Mouse (Mus musculus) C2C12 (cell line): Measurements from ENCODE around the gene Rp9. TPM values are rescaled to one million over a fixed set of nuclear protein-coding genes. Genes with fewer than 3 reads are reported as not detected.
A peak's percentile ranks its signal among the peaks of the same experiment; 100 is the strongest.

Experiments
- H3K27me3 ChIP-seq: one replicate; pipeline ENCODE4 v1.6.1; 2011; ENCODE audit not compliant: control insufficient read depth, insufficient read depth, insufficient read length
- H3K36me3 ChIP-seq: one replicate; pipeline ENCODE4 v1.6.1; 2011; ENCODE audit not compliant: control insufficient read depth, insufficient read depth
- H3K4me3 ChIP-seq: one replicate; pipeline ENCODE4 v1.5.1; 2011; ENCODE audit warnings: mild to moderate bottlenecking, control low read depth; ENCODE audit not compliant: poor library complexity, insufficient read depth, severe bottlenecking
- H3K79me2 ChIP-seq: one replicate; pipeline ENCODE4 v1.6.1; 2011; ENCODE audit not compliant: control insufficient read depth, insufficient read depth
- H3K79me3 ChIP-seq: one replicate; pipeline ENCODE4 v1.6.1; 2011; ENCODE audit warnings: low read depth, control low read depth
- H3ac ChIP-seq: one replicate; pipeline ENCODE3; 2011; ENCODE audit warnings: low read depth; ENCODE audit not compliant: control insufficient read depth, insufficient read length
- CEBPB ChIP-seq: IDR thresholded peaks from one replicate; pipeline ENCODE4 v1.6.1; 2011; ENCODE audit warnings: low read depth, mild to moderate bottlenecking, control low read depth, moderate library complexity
- CTCF ChIP-seq: IDR thresholded peaks from one replicate; pipeline ENCODE4 v1.5.1; 2011; ENCODE audit not compliant: control insufficient read depth, insufficient read depth, insufficient read length
- FOSL1 ChIP-seq: IDR thresholded peaks from one replicate; pipeline ENCODE4 v1.8.0; 2011; ENCODE audit warnings: mild to moderate bottlenecking, low read length; ENCODE audit not compliant: poor library complexity, insufficient read depth, severe bottlenecking
- MAX ChIP-seq: IDR thresholded peaks from one replicate; pipeline ENCODE4 v1.6.1; 2011; ENCODE audit warnings: mild to moderate bottlenecking, control low read depth
- MYOD1 ChIP-seq: IDR thresholded peaks from one replicate; pipeline ENCODE4 v1.6.1; 2011; ENCODE audit warnings: low read depth; ENCODE audit not compliant: control insufficient read depth, insufficient read length
- MYOG ChIP-seq: IDR thresholded peaks from one replicate; pipeline ENCODE4 v1.6.1; 2011; ENCODE audit not compliant: control insufficient read depth, insufficient read length; ENCODE audit errors: extremely low read depth
- USF1 ChIP-seq: IDR thresholded peaks from one replicate; pipeline ENCODE4 v1.6.1; 2011; ENCODE audit warnings: low read depth, mild to moderate bottlenecking, control low read depth, moderate library complexity
- polyA plus RNA-seq: library from polyadenylated mRNA; unstranded; fragments of >200 nt; fragmentation: generic; extraction: Trizol; gene quantifications from one replicate; pipeline ENCODE4 v1.2.1, GENCODE M21; 2012; ENCODE audit warnings: missing spikeins

Gene Rp9
- polyA plus RNA-seq, 1 experiment: 58.5 TPM

DNA sequence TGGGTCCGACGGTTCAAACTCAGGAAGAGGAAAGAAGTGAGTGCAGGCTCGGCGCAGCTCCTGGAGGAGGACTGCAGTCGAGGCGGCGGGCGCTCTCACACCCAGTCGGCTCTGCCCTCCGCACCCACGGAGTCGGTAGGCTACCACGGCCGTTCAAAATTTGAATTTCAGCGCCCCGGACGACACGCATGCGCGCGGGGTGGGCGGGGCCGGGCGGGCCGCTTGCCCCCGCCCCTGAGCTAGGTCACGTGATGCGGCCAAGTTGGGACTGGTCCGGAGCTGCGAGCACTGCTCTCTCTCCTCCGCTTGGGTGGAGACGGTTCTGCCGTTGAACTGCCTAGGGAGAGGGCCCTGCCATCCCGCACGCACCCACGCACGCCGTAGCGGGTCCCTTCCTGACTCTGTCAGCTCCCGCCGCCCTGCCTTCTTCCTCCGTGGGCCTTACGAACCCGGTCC lies 80.5 kb downstream of the Rp9 start, which contains the start of gene Anln:
TSS of gene Anln (minus strand) at position 168 of the 456 bp plus-strand sequence.
- H3ac ChIP-seq: peak within 1 kb of the TSS; percentile 85
- H3K4me3 ChIP-seq: peak within 1 kb of the TSS; percentile 76
- H3K79me3 ChIP-seq: peaks cover 47% of the 10 kb centered on the region
- TF ChIP-seq USF1: peak; percentile 95
- TF ChIP-seq FOSL1: no peak
- TF ChIP-seq MYOG: no peak
- peak; percentile 38 for TF ChIP-seq MAX
- no peak for TF ChIP-seq MYOD1
- TF ChIP-seq CEBPB: no peak
- no peak for TF ChIP-seq CTCF
- peaks cover 51% of the 10 kb centered on the region for H3K79me2 ChIP-seq
- H3K27me3 ChIP-seq: no peaks in the 10 kb centered on the region
- H3K36me3 ChIP-seq: peaks cover 4% of the 10 kb centered on the region

DNA sequence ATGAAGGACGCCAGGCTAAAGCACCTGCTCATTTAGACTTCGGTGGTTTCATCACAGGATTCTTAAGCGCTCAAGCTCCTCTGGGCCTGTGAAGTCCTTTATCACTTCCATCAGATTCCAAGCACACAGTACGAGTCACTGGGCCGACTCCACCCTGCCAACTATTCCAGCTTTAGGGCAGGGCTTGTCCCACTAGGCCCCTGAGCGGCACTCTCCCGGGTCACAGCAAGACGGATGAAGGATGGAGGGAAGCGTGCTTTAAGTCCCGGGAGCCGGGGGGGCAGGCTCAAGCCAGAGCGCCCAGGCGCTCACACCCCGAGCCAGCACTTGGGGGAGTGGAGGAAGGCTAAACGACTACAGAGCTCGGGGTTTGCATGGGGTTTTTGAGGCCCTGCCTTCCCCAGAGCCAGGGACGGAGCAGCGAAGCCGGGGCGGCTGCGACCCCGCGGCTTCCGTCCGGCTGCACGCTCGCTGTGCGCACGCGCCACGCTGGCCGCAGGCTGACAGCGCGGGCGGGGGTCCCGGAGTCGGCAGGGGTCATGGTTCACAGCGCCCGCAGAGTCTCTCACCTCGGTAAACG lies 81.1 kb downstream of the Rp9 start:
- Histone ChIP-seq H3K36me3 (peaks cover 9% of the 10 kb centered on the region), H3K79me2 (peaks cover 57% of the 10 kb centered on the region), H3ac (peak overlapping the region; percentile 78), H3K79me3 (peaks cover 52% of the 10 kb centered on the region), H3K27me3 (no peaks in the 10 kb centered on the region), H3K4me3 (peak overlapping the region; percentile 76)
- TF ChIP-seq CEBPB (no peak), MYOD1 (no peak), FOSL1 (no peak), USF1 (no peak), MYOG (no peak), MAX (no peak), CTCF (no peak)

DNA sequence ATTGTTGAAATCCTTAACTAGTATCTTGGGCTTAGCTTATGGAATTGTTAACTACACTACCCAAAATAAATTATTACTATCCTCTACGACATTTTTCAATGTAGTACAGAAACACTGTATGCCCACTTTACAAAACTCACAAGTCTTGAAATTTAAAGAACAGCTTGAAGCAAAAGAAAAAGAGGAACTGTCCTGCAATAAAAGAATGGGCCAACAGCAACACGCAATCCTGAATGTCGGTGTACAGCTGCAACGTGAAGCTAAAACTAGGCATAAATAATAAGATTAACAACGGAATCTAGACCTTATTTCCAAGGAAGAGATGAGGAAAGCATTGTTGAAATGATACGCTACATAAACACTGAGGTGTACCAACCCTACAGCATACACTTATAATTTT lies 81.6 kb downstream of the Rp9 start:
- Histone ChIP-seq H3K79me2 (peaks cover 62% of the 10 kb centered on the region), H3K4me3 (peak overlapping the region; percentile 76), H3K36me3 (peaks cover 14% of the 10 kb centered on the region), H3K79me3 (peaks cover 58% of the 10 kb centered on the region), H3ac (peak overlapping the region; percentile 78), H3K27me3 (no peaks in the 10 kb centered on the region)
- TF ChIP-seq CTCF: no peak

DNA sequence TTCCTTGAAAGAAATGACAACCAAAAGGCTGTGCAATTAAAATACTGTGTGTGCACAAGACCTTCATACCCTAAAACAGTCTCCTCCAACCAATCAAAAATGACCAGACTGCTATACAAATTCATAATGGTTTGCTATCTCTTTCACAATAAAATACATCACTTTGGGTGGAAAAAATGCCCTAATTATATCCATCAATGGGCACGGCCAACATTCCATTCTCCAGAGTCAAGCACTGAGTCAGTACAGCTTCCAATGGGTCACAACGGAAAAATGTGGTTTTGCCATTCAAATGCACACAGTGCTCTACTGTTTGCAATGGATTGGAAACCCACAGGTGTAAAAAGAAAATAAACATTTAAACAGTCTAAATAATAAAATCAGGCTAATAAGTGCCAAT lies 83.7 kb downstream of the Rp9 start:
- Histone ChIP-seq H3K79me3 (peaks cover 76% of the 10 kb centered on the region), H3K36me3 (peaks cover 35% of the 10 kb centered on the region), H3ac (no peak overlapping the region), H3K27me3 (no peaks in the 10 kb centered on the region), H3K79me2 (peaks cover 83% of the 10 kb centered on the region), H3K4me3 (peak overlapping the region; percentile 76)
- peak; percentile 87 for TF ChIP-seq CEBPB
- peak; percentile 9 for TF ChIP-seq MYOD1
- TF ChIP-seq CTCF: no peak
- TF ChIP-seq FOSL1: peak; percentile 79
- no peak for TF ChIP-seq USF1

GRCm38 (mm10) chr9:22376086-22376485 lies 93.5 kb downstream of the Rp9 start:
- Histone ChIP-seq H3K36me3 (peaks cover 91% of the 10 kb centered on the region), H3ac (no peak overlapping the region), H3K79me3 (peaks cover 44% of the 10 kb centered on the region), H3K4me3 (no peak overlapping the region), H3K27me3 (no peaks in the 10 kb centered on the region), H3K79me2 (peaks cover 70% of the 10 kb centered on the region)
- TF ChIP-seq CTCF (no peak), MAX (no peak), MYOG (no peak)

DNA sequence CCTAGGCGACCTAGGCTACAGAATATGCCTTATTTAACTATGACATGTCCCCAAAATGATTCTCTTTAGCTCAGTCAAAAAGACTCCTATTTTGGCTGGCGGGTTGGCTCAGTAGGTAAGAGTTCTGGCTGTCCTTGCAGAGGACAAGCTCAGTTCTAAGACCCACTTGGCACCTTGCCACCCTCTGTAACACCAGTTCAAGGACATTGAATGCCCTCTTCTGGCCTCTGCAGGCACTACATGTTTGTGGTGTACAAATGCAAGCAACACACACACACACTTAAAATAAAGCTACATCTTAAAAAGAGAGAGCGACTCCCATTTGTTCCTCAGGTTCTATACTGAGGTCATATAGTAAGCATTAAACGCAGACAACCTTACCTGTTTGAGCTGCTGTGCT lies 96.8 kb downstream of the Rp9 start:
- H3K27me3 ChIP-seq: no peaks in the 10 kb centered on the region
- H3K79me3 ChIP-seq: peaks cover 24% of the 10 kb centered on the region
- no peak for TF ChIP-seq FOSL1
- TF ChIP-seq CTCF: no peak
- TF ChIP-seq CEBPB: no peak
- TF ChIP-seq USF1: no peak
- TF ChIP-seq MYOD1: no peak
- no peak for TF ChIP-seq MYOG
- no peak for TF ChIP-seq MAX
- H3K79me2 ChIP-seq: peaks cover 60% of the 10 kb centered on the region
- H3K4me3 ChIP-seq: no peak overlapping the region
- H3ac ChIP-seq: no peak overlapping the region
- H3K36me3 ChIP-seq: peaks cover 93% of the 10 kb centered on the region

GRCm38 (mm10) chr9:22368030-22368429 lies 101.5 kb downstream of the Rp9 start:
- Histone ChIP-seq H3K36me3 (peaks cover 93% of the 10 kb centered on the region), H3K79me3 (peaks cover 7% of the 10 kb centered on the region), H3K27me3 (no peaks in the 10 kb centered on the region), H3K4me3 (no peak overlapping the region), H3K79me2 (peaks cover 63% of the 10 kb centered on the region), H3ac (no peak overlapping the region)
- TF ChIP-seq FOSL1 (no peak), CTCF (no peak), MYOG (no peak), MAX (no peak), CEBPB (no peak), USF1 (no peak), MYOD1 (no peak)
